Mouse (Mus musculus) spleen, adult 2 months (tissue): ENCODE measurements around the gene Fam19a2.

ENCODE experiments used
- CTCF ChIP-seq: fragments of 200-500 bp; IDR thresholded peaks from 2 replicates; pipeline ENCODE4 v1.5.1; 2011; ENCODE audit warnings: mild to moderate bottlenecking, inconsistent platforms; ENCODE audit not compliant: insufficient read depth, insufficient read length, insufficient replicate concordance; ENCODE audit errors: extremely low read depth
- POLR2A ChIP-seq: fragments of 200-500 bp; IDR thresholded peaks from 2 replicates; pipeline ENCODE4 v1.6.1; 2011; ENCODE audit warnings: low read depth, low read length, inconsistent platforms

- no peak for TF ChIP-seq CTCF
- no peak for TF ChIP-seq POLR2A
Observed at GRCm38 (mm10) chr10:123752755-123753154, 489.0 kb downstream of the Fam19a2 start.
